Mouse (Mus musculus): Measurements from ENCODE around the gene Oaz1. TPM values are rescaled to one million over a fixed set of nuclear protein-coding genes. Genes with fewer than 3 reads are reported as not detected.

The Oaz1 gene
- total RNA-seq, 2 experiments from 2014 or later, result 517 to 561 TPM

DNA sequence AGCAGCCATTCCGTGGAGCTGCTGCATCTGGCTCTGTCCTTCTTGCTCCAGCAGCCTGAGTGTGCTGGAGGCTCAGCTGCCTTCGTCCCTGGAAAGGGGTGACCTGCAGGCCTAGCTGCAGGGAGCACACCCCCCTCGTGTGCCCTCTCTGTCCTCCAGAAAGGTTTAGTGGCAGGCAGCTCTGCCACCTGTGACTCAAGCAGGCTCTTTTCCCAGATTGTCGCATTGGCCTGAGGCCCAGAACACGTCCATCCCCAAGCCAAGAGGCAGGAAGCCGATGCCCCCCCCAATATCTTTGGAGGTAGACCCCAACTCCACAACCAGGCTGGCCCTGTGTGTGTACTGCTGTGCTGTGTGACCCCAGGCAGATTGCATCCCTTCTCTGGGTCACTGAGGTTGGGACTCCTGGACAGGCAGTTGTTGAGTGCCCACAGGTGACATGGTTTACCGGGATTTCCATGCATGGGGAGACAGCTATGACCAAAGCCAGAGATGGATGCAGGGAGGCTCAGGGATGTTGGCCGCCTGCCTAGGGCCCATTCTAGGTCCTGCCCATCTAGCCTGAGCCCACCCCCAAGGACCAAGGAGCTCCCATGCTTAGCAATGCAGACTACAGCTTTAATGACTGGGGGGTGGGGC, 18.7 kb downstream of the Oaz1 start:
- no peak for DNase-seq (ENCODE audit: low spot score in 2 of 2)

DNA sequence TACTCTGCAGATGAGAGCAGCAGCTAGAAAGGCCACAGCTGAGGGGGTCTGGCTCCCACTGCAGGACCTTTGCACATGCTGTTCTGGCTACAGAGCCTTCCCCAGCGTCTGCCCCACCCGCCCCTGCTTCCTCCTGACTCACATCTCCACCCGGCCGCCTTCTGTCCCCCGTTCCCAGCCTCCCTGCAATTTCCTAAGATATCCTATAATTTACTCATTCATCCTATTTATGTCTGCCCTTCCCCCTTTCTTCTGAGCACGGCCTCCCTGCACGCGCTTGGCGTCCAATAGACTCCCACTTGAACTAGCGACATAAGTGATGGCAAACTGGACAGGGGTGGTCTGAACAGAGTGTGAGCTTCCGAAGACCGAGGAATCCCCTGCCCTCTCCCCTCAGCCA, 19.3 kb downstream of the Oaz1 start:
- peak; percentile 56 to 75 for DNase-seq (ENCODE audit: low spot score in 2 of 2)

DNA sequence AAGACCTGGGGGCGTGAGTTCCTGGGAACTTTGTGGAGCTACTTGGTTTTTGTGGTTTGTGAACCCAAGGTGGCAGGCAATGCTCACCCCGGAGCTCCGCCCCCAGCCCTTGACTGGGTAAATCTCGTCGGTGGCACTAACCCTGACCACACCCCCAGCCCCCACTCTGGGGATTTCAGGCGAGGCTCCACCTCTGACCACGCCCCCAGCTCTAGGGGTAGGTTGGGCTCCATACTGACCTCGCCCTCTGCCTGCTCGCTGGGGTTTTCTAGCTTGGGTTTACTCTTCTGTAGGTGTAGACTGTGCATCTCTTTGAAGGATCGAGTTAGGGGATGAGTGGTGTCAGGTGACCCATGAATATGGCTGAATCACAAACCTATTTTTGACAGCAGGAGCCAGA, 22.1 kb downstream of the Oaz1 start:
- no peak for DNase-seq (ENCODE audit: low spot score in 2 of 2)

DNA sequence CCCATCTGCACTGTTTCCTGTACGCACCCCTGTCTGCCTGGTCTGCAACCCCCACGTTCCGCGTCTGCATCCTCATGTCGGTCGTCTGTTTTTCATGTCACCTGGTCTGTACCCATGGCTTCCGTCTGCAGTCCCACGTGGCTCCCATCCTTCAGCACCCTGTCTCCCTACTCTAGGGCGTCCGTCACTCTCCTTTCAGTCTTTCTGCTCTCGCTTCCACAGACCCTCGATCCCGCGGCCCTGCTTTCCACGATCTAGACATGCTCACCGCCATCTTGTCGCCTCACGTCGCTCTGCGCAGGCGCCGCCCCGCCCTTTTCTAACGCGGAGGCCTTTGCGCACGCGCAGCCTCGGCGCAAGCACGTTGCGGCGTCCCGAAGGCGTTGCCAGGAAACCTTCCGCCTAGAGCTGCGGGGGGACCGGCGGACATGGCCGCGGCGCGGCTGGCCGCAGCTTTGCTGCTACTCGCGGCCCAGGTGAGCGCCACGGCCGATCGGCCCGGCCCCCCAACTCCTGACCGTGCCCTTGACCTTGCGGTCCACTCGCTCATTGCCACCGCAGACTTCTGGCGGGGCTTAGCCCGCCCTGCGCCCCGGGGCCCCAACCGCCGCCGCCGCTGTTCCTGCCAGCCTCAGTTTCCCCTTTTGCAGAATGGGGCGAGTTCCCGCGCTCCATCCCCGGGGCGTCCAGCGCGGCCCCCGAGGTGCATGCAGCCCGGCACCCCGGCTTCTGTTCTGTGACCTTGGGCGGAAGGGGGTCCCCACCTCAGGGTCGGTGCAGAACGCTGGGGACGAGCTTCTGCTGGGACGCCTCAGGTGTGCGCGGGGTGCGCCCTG, 28.7 kb downstream of the Oaz1 start, which contains the start of the genes Lsm7 and Sppl2b:
Gene Lsm7, minus strand, starts transcription at position 297 of the 836 bp plus-strand sequence.
Gene Sppl2b, plus strand, starts transcription at position 363 of the 836 bp plus-strand sequence.
- DNase-seq (ENCODE audit: low spot score in 2 of 2), result peak; percentile 96 to 97

DNA sequence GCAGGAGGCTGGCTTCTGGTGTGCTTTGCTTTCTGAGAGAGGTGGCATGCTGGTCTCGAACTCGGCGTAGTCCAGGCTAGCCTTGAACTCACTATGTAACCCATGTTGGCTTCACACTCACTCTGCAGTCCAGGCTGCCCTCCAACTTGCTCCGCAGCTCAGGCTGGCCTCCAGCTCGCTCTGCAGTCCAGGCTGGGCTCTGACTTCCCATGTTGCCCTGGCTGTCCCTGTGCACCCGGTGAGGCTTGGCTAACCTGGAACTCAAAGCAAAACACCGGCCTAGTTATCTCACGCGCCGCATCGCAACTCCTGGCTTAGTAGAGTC, 29.3 kb downstream of the Oaz1 start:
- DNase-seq (ENCODE audit: low spot score in 2 of 2), result no peak

DNA sequence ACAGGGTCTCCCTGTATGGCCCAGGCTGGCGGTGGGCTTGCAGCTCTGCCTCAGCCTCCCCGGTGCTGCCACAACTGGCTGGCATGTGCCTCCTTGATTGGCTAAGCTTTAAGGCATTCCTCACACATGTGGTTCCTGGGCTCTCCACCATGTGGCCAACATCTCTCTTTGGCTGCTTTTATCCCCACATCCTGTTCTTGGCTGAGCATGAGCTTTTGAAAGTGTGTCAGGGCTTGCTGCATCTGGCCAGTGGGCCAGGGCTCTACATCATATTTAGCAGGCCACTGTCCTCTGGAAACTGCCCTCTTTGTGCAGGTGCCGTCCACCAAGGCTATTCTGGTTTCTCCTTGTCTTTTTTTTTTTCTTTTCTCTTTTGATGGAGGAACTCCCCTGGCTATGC, 29.8 kb downstream of the Oaz1 start:
- DNase-seq (ENCODE audit: low spot score in 2 of 2), result no peak

DNA sequence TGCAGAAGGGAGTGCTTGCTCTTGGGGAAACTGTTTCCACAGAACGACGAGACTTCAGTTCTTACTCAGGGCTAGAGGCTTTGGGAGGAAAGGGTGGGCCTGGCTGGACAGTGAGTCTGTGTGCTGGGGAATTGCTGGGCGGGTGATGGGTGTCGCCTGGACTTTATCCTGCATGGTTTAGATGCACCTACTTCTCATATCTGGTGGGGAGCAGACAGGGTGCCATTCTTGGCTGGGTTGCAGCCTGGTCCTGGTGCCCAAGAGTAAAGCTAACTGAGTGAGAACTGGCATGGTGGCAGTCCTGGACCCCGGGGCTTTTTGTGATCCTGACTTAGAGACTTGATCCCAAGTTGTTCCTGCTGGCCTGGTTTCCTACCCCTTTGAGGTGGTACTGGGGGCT, 30.5 kb downstream of the Oaz1 start:
- no peak for DNase-seq (ENCODE audit: low spot score in 2 of 2)

DNA sequence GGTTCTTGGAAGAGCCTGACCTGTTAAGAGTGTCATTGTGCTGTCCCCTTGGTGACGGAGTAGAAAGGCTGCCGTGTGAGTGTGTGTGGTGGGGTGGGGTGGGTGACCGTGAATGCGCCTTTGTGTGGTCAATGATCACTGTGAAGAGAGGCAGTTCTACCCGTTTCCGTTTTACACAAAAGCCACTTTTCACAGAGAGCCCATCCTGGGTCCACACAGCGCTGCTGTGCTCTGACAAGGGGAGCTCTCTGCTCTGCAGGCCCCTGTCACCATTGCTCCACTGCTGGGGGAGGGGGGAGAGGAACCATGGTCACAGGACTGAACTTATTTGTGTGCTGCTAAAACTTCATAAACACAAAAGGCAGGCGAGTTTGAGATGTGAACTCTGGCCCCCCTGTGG, 30.9 kb downstream of the Oaz1 start:
- DNase-seq (ENCODE audit: low spot score in 2 of 2), result no peak

DNA sequence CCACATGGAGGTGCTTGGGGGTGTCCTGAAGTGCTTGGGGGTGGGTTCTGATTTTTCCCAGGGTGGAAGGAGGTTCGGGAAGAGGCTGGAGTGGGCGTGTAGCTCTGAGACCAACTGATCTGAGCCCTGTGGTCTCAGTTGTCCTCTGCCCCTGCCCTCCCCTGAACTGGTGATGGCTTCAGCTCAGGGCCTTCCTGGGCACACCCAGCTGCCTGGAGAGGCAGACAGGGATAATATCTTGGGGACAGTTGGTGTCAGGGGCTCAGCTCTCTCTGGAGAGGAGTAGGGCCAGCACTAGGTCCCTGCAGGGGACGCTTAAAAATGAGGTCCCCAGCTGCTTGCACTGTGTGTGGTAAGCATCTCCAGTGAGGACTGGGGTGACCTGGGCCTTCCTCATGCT, 31.4 kb downstream of the Oaz1 start:
- no peak for DNase-seq (ENCODE audit: low spot score in 2 of 2)

DNA sequence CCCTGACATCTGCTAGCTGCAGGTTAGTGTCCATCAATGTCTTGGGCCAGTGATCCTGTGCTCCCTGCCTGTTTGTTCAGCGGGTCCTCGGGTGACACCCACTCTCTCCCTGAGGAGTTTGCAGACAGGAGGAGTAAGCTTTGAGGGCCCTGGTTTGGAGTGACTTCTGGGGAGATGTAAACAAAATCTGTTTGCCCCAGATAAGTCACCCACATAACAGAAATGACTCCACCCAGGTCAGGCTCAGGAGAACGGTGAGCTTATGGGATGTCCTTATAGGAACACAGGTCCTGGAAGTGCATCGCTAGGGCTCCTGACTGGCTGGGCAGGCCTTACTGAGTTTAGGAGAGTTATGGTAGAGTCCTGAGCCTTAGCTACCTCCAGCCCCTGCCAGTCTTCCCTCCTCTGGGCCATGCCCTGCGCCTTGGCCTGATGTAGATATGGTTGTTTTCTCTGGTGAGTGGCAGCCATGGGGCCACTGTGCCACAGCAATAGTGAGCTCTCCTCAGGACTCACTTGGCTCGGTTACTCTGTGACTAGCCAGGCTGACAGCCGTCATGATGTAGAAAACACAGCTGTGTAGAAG, 32.0 kb downstream of the Oaz1 start:
- DNase-seq (ENCODE audit: low spot score in 2 of 2), result no peak

DNA sequence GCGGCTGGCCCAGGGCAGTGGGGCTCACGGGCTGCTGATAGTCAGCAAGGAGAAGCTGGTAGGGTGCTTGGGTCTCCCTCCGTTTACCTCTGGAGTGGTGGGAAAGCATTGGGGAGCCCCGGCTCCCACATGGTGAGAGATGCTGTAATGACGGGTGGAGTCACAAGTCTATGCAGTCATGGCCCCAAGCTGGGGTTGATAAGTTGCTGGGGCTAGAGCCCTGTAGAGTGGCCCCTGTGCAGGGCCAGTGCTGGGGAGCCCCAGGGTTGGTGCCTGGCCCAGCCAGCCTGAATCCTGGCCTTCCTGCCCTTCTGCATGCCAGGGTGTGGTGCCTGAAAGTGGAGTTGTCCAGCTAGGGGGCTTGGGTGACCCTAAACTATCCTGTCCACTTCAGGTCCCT, 35.8 kb downstream of the Oaz1 start:
- no peak for DNase-seq (ENCODE audit: low spot score in 2 of 2)

DNA sequence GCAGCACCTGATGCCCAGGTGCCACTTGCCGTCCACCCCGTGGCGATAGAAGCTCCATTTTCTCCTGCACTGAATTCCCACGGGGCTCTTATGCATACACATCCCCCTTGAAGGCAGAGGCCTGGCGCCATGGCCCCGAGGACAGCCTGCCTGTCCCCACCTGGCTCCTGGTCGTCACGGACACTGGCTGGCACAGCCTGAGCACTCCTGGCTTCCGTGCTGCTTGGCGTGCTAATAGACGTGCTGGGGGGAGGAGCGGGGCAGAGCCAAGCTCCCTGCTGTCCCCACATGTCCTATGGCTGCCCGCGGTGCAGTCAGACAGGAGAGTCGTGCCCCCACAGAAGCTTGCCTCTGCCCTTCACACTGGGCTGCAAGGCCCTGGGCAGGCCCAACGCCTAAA, 38.0 kb downstream of the Oaz1 start:
- no peak for DNase-seq (ENCODE audit: low spot score in 2 of 2)

DNA sequence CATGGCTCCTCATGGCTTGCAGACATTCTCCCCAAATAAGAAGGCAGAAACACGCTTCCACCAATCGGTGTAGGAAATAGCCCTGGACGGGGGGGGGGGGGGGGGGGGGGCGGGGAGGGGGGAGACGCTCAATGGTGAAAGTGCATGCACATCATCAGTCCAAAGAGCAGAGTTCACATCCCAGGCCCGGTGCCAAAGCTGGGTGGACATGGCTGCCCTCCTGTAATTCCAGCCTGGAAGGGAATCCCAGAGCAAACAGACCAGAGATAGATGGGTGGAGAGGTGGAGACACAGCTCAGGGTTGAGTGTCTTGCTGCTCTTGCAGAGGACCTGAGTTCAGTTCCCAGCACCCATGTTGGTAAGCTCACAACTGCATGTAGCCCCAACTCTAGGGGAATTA, 44.5 kb downstream of the Oaz1 start:
- DNase-seq (ENCODE audit: low spot score in 2 of 2), result no peak

DNA sequence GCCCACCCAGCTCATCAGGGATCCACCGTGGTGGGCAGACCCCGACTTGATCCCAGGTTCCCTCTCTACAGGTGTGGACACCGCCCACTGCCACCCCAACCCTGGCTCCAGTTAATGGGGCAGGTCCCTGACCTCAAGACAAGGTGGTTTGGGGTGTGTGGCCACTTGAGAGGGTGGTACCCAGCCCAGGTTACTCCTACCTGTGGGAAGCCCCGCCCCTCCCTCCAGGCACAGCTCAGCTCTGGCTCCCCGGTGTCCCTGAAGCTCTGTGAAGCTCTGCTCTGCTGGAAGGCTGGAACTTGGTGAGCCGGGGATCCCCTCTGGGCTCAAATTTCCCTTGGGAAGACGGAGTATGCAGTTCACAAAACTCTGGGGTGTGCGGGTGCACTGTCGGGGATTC, 45.1 kb downstream of the Oaz1 start, which contains the start of gene Tmprss9:
Gene Tmprss9, plus strand, starts transcription at position 268 of the 400 bp plus-strand sequence.
- DNase-seq (ENCODE audit: low spot score in 2 of 2), result no peak

DNA sequence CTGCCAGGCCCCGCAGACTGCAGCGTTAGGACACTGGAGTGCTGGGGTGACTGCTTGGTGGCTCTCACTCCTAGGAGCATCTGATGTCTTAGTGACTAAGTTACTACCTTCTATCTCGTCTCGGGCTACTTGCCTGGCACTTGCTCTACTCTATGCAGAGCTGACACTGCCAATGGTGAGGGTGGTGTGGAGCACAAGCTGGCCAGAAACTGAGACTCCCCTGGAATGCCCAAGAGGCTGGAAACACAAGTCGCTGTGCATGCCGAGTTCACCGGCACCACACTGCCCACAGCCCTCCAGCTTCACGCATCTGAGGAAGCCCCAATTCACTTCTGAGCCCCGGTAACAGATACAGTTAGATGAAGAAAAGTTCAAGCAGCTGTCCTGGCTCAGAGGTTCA, 47.6 kb downstream of the Oaz1 start:
- no peak for DNase-seq (ENCODE audit: low spot score in 2 of 2)

DNA sequence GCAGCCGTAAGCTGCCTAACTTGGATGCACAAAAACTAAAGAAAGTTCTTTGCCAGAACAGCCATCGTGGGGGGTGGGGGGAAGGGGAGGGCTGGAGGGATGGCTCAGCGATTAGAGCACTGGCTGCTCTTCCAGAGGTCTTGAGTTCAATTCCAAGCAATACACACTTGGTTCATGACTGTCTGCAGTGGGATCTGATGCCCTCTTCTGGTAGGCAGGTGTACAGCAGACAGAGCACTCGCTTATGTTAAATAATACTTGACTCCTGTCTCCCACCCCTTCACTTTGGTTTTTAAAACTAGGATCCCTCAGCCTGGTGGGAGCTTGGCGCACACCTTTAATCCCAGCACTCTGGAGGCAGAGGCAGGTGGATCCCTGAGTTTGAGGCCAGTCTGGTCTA, 49.6 kb downstream of the Oaz1 start:
- DNase-seq (ENCODE audit: low spot score in 2 of 2), result peak; percentile 63 to 66

DNA sequence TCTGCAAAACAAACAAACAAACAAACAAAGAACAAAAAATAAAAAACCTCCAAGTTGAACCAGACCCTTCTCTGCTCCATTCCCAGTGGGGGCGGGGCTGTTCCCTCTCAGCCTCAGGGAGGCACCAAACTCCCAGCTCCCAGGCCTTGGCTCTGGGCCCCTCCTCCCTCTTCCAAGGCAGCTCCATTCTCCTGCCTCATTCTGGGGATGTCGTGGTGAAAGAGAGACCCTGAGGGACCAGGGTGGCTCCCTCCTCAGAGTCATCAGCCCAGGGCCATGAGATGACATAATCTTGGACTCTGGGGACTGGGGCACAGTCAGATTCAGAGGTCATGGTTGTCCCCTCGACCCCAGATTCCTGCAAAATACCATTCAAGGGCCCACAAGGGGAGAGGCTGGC, 50.1 kb downstream of the Oaz1 start:
- no peak for DNase-seq (ENCODE audit: low spot score in 2 of 2)

Small RNA genes within 50 kb of the gene (microRNA-seq; reads per million reads assigned to microRNA genes)
- gene Mir1982, result 4.7 to 6.7 reads per million in 2 experiments

Other genes with a start within 250 kb of the Oaz1 start
- 10 to 100 TPM; 54.8 to 68.7 TPM for gene Klf16, start 249.3 kb upstream of the Oaz1 start, total RNA-seq (2021)
- gene Abhd17a, start 236.3 kb upstream of the Oaz1 start, total RNA-seq (2021), result 100 to 1,000 TPM; 179 to 185 TPM
- gene Scamp4, start 223.8 kb upstream of the Oaz1 start, total RNA-seq (2021), result 10 to 100 TPM; 49.1 to 50.5 TPM
- 1 to 10 TPM; 2.3 to 6.4 TPM for gene Adat3, start 223.8 kb upstream of the Oaz1 start, total RNA-seq (2021)
- gene Gm49322, start 220.6 kb upstream of the Oaz1 start, total RNA-seq (2021), result 1 to 10 TPM; 3.5 to 3.7 TPM
- 100 to 1,000 TPM; 253 to 267 TPM for gene Csnk1g2, start 203.8 kb upstream of the Oaz1 start, total RNA-seq (2021)
- gene Btbd2, start 169.6 kb upstream of the Oaz1 start, total RNA-seq (2021), result 10 to 100 TPM; 87.6 to 93.8 TPM
- 10 to 100 TPM; 43.3 to 47.7 TPM for gene Mknk2, start 148.5 kb upstream of the Oaz1 start, total RNA-seq (2021)
- 10 to 100 TPM; 17.1 to 17.2 TPM for gene Mob3a, start 124.7 kb upstream of the Oaz1 start, total RNA-seq (2021)
- 10 to 100 TPM; 42.6 to 45.2 TPM for gene Izumo4, start 124.5 kb upstream of the Oaz1 start, total RNA-seq (2021)
- gene Ap3d1, start 84.4 kb upstream of the Oaz1 start, total RNA-seq (2021), result 100 to 1,000 TPM; 140 to 153 TPM
- 10 to 100 TPM; 43.0 to 44.4 TPM for gene Dot1l, start 71.5 kb upstream of the Oaz1 start, total RNA-seq (2021)
- 10 to 100 TPM; 46.8 to 53.3 TPM for gene Sf3a2, start 28.5 kb upstream of the Oaz1 start, total RNA-seq (2021)
- gene Plekhj1, start 28.0 kb upstream of the Oaz1 start, total RNA-seq (2021), result 10 to 100 TPM; 66.1 to 77.7 TPM
- gene Amh, start 21.4 kb upstream of the Oaz1 start, total RNA-seq (2021), result 1 to 10 TPM; 2.4 to 2.9 TPM
- 1 to 10 TPM; 6.6 to 8.0 TPM for gene Jsrp1, start 13.2 kb upstream of the Oaz1 start, total RNA-seq (2021)
- gene Lingo3, start 17.4 kb downstream of the Oaz1 start, total RNA-seq (2021), result 10 to 100 TPM; 35.4 to 45.0 TPM
- gene Lsm7, start 28.6 kb downstream of the Oaz1 start, total RNA-seq (2021), result 10 to 100 TPM; 34.8 to 48.8 TPM
- gene Sppl2b, start 28.6 kb downstream of the Oaz1 start, total RNA-seq (2021), result 10 to 100 TPM; 45.6 to 53.7 TPM
- under 1 TPM; 0.12 to 0.26 TPM for gene Tmprss9, start 45.2 kb downstream of the Oaz1 start, total RNA-seq (2021)
- gene Timm13, start 74.3 kb downstream of the Oaz1 start, total RNA-seq (2021), result 100 to 1,000 TPM; 131 to 136 TPM
- 10 to 100 TPM; 20.0 to 20.1 TPM for gene Lmnb2, start 91.6 kb downstream of the Oaz1 start, total RNA-seq (2021)
- 10 to 100 TPM; 25.1 to 38.3 TPM for gene Gadd45b, start 103.4 kb downstream of the Oaz1 start, total RNA-seq (2021)
- 100 to 1,000 TPM; 107 to 137 TPM for gene Gng7, start 188.3 kb downstream of the Oaz1 start, total RNA-seq (2021)
- gene Diras1, start 199.0 kb downstream of the Oaz1 start, total RNA-seq (2021), result 100 to 1,000 TPM; 104 to 113 TPM
- gene Slc39a3, start 210.8 kb downstream of the Oaz1 start, total RNA-seq (2021), result 10 to 100 TPM; 56.9 to 60.1 TPM
- gene Sgta, start 233.5 kb downstream of the Oaz1 start, total RNA-seq (2021), result 100 to 1,000 TPM; 178 to 182 TPM
- gene Thop1, start 243.4 kb downstream of the Oaz1 start, total RNA-seq (2021), result 10 to 100 TPM; 43.9 to 49.4 TPM

Measured in left cerebral cortex, adult 18-20 months (tissue).